Mouse (Mus musculus): ENCODE results near the gene Gm21985.
"Not testable (repeated sequence)": the region's sequence is repeated elsewhere in the genome, so short reads cannot be mapped to it uniquely, and the experiment has no call there.

Gm21985 gene

DNA sequence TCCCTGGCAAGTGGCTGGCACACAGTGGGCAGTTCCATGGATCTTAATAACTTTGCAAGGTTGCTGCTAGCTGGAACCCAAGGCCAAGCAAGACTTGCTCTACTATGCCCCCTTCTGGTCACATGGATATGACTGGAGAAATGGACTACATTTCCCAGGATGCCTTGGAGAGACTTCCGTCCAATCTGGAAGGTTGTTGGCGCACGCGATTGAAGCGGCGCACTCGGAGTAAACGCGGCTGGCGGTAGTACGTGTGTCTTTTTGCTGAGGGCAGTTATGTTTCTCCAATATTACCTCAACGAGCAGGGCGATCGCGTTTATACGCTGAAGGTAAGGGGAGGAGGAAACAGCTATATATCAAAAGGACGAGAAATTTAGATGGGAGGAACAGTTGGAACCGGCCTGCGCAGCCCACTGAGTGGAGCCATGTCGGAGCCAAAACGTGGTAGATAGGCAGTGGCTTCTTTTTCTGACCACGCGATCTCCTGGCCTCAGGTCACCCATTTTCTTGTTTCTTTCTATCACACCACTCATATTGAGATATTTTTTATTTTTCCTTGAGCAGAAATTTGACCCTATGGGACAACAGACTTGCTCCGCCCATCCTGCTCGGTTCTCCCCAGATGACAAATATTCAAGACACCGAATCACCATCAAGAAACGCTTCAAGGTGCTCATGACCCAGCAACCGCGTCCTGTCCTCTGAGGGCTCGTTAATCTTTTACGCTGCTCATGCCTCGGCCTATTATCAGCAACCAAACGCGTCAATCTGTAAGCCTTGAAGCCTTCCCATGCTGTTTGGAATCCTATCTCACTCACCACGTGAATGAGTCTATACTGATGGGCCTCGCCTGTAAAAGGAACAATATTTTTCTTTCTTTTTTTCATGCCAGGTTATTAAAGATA is 4.1 kb upstream of the Gm21985 start, which contains the start of gene Nop10:
TSS of gene Nop10 (plus strand) at position 179 of the 906 bp plus-strand sequence.
- in situ Hi-C loops (cut with MboI; ENCODE audit: low pct_unique_long_range_greater_than_20kb in 1 of 2, low sequenced_read_pairs in 2 of 2, unreplicated experiment in 1 of 2), result loop anchor here (25.0 kb wide), 1 partner anchor 225 kb away; the partner anchor contains the start of genes Aven (in 2 of the 2) and Chrm5 (in 2 of the 2)

DNA sequence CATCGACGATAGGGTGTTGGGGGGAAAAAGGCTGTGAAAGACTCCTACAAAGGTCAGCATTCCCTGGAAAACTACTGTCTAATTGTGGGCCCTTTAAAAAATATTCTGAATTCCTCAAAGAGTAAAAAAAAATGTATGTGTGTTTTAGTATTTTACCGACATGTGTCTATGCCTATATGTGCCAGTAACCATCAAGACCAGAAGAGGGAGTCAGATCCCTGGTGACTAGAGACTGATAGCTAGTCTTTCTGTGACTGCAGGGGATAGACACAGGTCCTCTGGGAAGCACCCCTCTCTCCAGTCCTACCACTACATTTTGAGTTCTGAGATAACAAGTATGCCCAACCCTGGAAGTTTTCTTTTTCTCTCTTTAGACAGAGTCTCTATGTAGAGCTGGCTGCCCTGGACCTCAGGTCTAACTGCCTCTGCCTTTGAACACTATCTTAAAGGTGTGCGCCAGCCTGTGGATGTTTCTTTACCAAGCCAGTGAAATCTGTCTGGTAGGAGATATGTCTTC is 3.3 kb upstream of the Gm21985 start:
- in situ Hi-C loops (cut with MboI; ENCODE audit: low pct_unique_long_range_greater_than_20kb in 1 of 2, low sequenced_read_pairs in 2 of 2, unreplicated experiment in 1 of 2), result loop anchor here (25.0 kb wide), 1 partner anchor 224 kb away; the partner anchor contains the start of genes Aven (in 2 of the 2) and Chrm5 (in 2 of the 2)

DNA sequence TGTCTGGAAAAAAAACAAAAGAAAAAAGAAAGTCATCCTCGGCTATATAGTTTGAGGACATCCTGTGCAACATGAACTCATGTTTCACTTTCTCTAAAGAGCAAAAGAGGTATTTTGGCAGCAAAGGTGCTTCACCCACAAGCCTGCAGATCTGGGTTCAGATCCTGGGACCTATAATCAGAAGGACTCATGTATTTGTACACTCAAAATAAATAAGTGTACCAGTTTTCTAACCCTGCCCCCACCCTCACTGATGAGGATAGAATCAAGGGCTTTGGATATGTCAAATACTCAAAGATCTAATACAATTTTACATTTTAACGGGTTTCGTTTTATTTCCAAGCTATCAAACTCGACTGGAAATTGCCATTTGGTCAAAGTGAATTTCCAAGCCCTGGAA is 1.8 kb upstream of the Gm21985 start:
- in situ Hi-C loops (cut with MboI; ENCODE audit: low pct_unique_long_range_greater_than_20kb in 1 of 2, low sequenced_read_pairs in 2 of 2, unreplicated experiment in 1 of 2), result loop anchor here (25.0 kb wide), 1 partner anchor 223 kb away; the partner anchor contains the start of genes Aven (in 2 of the 2) and Chrm5 (in 2 of the 2)

DNA sequence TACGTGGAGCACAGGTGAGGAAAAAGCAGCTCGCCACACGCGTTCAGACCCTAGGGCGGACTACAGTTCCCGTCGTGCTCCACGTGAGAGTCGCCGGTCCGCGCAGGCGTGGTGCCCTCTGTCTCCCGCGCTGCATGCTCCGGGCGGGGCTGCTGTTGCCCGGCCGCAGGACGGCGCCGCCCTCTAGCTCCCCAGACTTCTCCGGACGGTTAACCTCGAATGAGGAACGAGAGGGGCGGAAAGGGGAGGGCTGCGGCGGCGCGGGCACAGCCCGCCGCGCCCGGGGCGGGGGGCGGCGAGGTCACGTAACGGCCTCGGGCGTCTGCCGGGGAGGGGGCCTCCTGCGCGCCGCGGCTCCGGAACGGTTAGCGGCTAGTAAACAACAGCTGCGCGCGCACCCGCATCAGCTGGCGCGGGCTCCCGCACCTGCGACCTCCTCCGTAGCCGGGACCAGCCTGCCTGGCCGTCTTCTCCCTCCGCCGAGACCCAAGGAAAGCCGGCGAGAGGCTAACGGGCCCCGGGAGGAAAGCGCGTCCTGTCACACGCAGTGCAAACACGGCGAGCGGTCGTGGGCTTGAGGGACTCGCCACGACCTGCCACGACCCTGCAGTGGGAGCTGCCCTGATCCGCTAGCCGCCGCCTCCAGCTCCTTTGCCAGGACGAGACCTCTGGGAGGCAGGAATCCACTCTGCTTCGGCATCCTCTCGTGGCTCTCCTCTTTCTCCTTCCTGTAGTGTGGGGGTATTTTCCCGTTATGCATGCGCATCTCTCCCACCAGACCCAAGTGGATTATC is 469 bp upstream of the Gm21985 start, which contains the start of gene Slc12a6:
TSS of gene Slc12a6 (plus strand) at position 378 of the 794 bp plus-strand sequence.
- in situ Hi-C loops (cut with MboI; ENCODE audit: low pct_unique_long_range_greater_than_20kb in 1 of 2, low sequenced_read_pairs in 2 of 2, unreplicated experiment in 1 of 2), result loop anchor here (25.0 kb wide), 1 partner anchor 222 kb away; the partner anchor contains the start of genes Aven (in 2 of the 2) and Chrm5 (in 2 of the 2)

DNA sequence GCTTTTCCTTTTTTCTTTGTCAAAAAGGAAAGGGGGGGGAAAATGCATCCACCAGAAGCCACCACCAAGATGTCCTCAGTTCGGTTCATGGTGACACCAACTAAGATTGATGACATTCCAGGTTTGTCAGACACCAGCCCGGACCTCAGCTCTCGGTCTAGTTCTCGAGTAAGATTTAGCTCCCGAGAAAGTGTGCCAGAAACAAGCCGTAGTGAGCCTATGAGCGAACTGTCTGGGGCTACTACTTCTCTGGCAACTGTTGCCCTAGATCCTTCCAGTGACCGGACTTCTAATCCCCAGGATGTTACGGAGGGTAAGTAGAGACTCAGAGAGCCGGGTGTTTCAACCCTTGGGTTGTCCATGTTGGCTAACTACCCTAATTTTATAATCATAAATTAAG is 666 bp downstream of the Gm21985 start:
- in situ Hi-C loops (cut with MboI; ENCODE audit: low pct_unique_long_range_greater_than_20kb in 1 of 2, low sequenced_read_pairs in 2 of 2, unreplicated experiment in 1 of 2), result loop anchor here (25.0 kb wide), 1 partner anchor 221 kb away; the partner anchor contains the start of genes Aven (in 2 of the 2) and Chrm5 (in 2 of the 2)

DNA sequence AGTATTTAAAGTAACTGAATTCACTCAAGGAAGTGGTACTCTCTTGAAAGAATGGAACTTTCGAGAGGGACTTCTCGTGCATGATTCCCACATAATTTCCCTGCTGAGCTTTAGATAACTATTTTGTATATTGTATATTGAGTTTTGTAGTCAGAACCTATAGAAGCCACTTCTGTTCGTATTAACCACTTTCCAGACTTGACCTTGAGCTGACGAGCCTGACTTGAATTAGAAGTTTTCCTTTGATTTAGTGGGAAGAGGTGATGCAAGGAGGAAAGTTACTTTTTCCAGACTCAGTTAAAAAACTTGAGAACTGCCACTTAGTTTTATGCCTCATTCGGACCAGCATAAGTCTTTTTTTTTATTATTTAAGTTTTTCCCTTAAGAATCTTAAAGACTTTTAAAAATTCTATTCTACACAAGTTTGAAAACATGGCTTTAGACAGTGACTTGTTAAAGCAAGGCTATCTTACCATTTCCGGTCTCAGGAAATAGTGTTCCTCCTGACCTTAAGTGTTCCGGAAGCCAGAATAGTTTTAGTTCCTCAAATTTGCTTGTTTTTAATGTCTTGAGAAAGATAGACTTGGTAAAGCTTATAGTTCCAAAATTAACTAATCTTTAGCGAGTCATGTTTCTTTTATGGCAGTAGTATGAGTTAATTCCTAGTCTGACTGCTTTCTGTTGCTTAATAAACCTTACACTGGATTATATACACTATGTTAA is 1.6 kb downstream of the Gm21985 start:
- in situ Hi-C loops (cut with MboI; ENCODE audit: low pct_unique_long_range_greater_than_20kb in 1 of 2, low sequenced_read_pairs in 2 of 2, unreplicated experiment in 1 of 2), result loop anchor here (25.0 kb wide), 1 partner anchor 220 kb away; the partner anchor contains the start of genes Aven (in 2 of the 2) and Chrm5 (in 2 of the 2)

DNA sequence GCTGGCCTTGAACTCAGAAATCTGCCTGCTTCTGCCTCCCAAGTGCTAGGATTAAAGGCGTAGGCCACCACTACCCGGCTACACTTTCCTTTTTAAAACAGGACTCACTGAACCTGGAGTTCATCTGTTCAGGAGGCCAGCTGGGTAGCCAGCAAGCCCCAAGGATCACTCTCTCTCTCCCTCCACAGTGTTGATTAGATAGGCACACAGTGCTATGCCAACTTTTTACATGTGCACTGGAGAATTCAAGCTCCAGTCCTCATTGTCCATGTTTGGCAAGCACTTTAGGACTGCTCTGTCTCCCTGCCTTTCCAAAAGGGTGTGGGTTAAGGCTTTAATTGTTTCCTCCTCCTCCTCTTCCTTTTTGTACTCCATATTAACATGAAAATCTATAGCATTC is 3.9 kb downstream of the Gm21985 start:
- in situ Hi-C loops (cut with MboI; ENCODE audit: low pct_unique_long_range_greater_than_20kb in 1 of 2, low sequenced_read_pairs in 2 of 2, unreplicated experiment in 1 of 2), result loop anchor here (25.0 kb wide), 1 partner anchor 217 kb away; the partner anchor contains the start of genes Aven (in 2 of the 2) and Chrm5 (in 2 of the 2)

DNA sequence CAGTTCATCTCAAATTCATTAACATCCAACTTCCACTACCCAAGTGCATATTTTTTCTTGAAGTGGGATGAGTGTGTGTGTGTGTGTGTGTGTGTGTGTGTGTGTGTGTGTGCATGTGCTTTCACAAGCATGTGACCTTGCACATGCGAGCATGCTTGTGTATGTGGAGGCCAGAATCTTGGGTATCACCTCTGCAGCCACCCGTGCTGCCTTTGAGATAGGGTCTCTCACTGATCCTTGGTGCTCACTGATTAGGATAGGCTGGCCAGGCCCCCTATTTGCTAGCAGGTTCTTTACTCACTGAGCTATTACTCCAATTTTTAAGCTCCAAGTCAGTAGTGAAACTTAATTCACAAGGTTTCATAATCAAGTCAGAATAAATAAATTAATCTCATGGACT is 6.8 kb downstream of the Gm21985 start:
- in situ Hi-C loops (cut with MboI; ENCODE audit: low pct_unique_long_range_greater_than_20kb in 1 of 2, low sequenced_read_pairs in 2 of 2, unreplicated experiment in 1 of 2), result loop anchor here (25.0 kb wide), 1 partner anchor 214 kb away; the partner anchor contains the start of genes Aven (in 2 of the 2) and Chrm5 (in 2 of the 2)

DNA sequence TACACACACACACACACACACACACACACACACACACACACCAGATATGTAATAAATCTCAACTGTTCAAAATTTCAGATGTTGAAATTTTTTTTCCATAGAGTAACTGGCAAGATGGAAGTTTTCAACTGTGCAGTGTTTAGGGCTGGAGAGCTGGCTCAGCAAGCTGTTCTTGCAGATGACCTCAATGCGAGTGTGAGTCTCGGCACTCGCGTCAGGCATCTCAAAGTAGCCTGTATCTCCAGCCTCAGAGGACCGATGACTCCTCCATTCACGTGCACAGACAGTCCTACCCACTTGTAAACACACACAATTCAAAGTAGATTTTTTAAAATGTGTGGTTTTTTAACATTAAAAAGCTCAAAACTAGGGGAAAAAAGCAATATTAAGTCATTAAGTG is 7.4 kb downstream of the Gm21985 start:
- in situ Hi-C loops (cut with MboI; ENCODE audit: low pct_unique_long_range_greater_than_20kb in 1 of 2, low sequenced_read_pairs in 2 of 2, unreplicated experiment in 1 of 2), result loop anchor here (25.0 kb wide), 1 partner anchor 214 kb away; the partner anchor contains the start of genes Aven (in 2 of the 2) and Chrm5 (in 2 of the 2)

DNA sequence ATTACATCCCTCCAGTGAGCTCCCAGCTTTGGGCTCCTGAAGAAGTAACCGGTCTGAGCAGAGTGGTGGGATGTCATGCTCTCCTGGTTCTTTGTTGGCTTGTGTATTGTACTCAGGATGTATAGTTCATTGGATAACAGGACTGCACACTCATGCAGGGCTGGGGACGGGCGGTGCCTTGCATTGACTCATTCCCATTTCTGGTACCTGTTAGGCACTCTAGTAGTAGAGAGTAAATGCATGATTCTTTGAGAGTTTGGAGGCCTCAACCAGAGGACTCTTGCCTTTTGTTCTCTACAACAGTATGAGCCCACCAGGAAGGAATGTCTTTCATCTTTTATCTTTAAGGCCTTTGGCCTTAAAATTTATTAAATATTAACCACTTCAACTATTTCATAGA is 10.8 kb downstream of the Gm21985 start:
- in situ Hi-C loops (cut with MboI; ENCODE audit: low pct_unique_long_range_greater_than_20kb in 1 of 2, low sequenced_read_pairs in 2 of 2, unreplicated experiment in 1 of 2), result no loop called here

DNA sequence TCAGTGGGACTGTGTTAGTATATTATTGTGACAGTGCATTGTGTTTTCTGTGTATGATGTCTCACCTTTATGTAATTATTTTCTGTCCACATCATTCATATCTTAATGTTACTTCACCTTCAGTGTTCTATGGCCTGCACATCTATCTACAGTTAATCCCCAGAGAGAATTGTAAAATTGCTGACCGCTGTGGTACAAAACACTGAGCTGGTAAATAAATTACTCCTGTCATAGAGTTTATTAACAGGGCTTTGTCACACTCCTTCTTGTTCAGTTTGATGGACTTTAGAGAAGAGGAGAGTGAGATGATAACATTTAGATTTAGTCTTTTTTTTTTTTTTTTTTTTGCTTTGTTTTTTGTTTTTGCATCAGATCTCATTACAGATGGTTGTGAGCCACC is 16.7 kb downstream of the Gm21985 start:
- in situ Hi-C loops (cut with MboI; ENCODE audit: low pct_unique_long_range_greater_than_20kb in 1 of 2, low sequenced_read_pairs in 2 of 2, unreplicated experiment in 1 of 2), result no loop called here

DNA sequence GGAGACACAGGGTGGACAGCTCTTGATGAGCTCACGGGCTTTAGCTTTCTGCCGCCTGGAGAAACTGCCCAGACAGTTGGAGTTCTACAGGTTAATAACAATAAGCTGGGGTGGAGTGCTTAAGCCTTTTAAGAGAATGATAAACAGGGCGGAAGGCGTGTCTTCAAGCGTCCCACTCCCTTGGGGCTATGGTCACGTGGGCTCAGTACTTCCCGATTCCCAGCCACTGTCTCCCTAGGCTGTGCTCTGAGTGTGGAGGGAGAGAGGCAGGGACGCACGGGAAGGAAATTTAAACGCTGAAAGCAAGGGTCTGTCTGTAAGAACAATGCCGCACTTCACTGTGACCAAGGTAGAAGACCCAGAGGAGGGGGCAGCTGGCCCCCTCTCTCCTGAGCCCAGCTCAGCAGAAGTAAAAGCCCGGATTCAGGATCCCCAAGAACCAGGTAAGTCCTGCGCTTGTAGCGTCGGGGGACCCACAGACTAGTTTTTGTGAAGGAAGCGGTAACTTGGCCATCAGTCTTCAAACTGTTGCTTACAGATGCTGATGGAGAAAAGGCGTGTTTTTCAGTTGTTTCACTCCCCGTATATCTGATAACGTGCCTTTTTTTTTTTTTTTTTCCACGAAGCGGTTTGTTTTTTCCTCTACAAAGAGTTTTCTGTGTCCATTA is 18.4 kb downstream of the Gm21985 start:
- in situ Hi-C loops (cut with MboI; ENCODE audit: low pct_unique_long_range_greater_than_20kb in 1 of 2, low sequenced_read_pairs in 2 of 2, unreplicated experiment in 1 of 2), result no loop called here

DNA sequence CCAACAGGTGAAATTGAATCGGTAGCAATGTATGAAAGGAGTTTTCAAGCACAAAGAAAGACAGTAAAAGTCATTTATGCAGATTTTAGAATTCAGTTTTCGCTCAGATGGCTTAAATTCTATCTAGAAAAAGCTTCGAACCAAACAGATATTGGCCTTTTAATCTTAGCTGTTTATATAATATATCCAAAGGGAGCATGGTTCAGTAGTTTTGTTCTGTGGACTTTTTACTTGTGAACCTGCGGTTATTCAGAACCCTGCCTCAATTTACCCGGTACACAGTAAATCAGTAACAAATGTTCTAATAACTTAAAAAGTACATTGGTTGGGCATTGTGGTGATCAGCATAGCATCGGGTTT is 18.9 kb downstream of the Gm21985 start:
- in situ Hi-C loops (cut with MboI; ENCODE audit: low pct_unique_long_range_greater_than_20kb in 1 of 2, low sequenced_read_pairs in 2 of 2, unreplicated experiment in 1 of 2), result no loop called here

DNA sequence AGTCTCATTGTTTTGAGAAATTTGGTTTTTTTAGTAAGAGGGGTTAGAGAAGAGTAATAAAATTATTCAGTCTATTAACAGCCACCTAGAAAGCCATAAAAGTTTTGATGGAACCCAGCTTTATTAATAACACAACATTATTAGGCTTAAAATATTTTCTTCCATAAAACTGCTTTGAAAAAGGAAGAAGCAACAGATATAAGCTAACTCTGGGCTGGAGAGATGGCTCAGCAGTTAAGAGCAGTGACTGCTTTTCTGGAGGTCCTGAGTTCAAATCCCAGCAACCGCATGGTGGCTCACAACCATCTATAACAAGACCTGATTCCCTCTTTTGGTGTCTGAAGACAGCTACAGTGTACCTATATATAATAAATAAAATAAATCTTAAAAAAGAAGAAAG is 19.9 kb downstream of the Gm21985 start:
- in situ Hi-C loops (cut with MboI; ENCODE audit: low pct_unique_long_range_greater_than_20kb in 1 of 2, low sequenced_read_pairs in 2 of 2, unreplicated experiment in 1 of 2), result not testable (repeated sequence)

DNA sequence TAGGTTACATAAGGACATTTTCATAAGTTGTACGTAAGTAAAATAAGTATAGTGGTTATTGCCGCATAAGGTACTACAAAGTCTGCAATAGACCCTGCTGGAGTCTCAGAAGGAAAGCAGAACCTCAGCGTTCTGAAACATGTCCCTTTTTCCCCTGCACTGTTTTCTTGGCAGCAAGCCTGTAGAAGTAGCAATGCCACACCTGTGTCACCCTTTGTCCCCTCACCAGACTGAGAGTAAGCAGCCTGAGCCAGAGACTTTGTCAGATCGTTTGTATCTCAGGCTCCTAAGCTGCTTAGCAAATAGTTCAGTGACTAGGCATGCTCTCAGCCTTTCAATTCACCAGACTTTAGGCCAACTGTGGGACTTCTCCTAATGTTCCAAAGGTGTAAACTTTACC is 20.9 kb downstream of the Gm21985 start:
- in situ Hi-C loops (cut with MboI; ENCODE audit: low pct_unique_long_range_greater_than_20kb in 1 of 2, low sequenced_read_pairs in 2 of 2, unreplicated experiment in 1 of 2), result no loop called here

DNA sequence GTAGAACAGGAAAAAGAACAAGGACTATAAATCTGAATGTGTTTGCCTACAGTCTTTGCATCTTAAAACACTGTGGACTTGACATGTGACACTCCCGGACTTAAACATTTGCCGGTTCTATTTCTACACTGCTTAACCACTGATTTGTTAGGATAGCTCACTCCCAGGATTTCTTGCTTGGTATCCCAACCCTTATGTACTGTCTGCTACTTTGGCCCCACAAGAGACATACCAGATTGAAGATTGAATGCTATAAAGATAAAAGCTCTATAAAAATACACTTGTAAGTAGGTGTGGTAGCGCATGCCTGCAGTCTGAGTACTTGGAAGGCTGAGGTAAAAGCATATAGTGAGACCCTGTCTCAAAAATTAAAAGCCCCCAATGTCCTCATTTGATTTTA is 23.4 kb downstream of the Gm21985 start:
- in situ Hi-C loops (cut with MboI; ENCODE audit: low pct_unique_long_range_greater_than_20kb in 1 of 2, low sequenced_read_pairs in 2 of 2, unreplicated experiment in 1 of 2), result no loop called here

DNA sequence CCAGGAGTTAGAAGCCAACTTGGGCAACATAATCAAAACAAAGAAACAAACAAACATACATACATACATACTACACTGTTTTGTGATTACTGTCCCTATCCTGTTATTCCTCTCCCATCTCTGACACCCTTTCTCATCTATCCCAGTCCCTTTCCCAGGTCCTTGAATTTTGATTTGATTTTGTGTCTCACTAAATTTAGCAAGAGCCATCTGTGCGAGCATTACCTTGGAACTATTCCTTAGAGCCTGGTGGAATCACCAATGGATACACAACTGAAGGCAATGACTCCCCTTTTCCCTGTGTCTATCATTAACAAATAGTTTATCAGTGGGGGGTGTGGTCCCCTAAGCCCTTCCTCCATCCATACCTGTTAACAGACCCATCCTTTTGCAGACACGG is 26.7 kb downstream of the Gm21985 start:
- in situ Hi-C loops (cut with MboI; ENCODE audit: low pct_unique_long_range_greater_than_20kb in 1 of 2, low sequenced_read_pairs in 2 of 2, unreplicated experiment in 1 of 2), result no loop called here

All from mouse embryonic stem cell (cell line).